Mouse (Mus musculus) myocyte (in vitro differentiated cells): ENCODE measurements around the gene Prrc2b.

ENCODE experiments used
- CEBPB ChIP-seq: IDR thresholded peaks from 2 replicates; pipeline ENCODE4 v1.6.1; 2011; ENCODE audit warnings: mild to moderate bottlenecking, moderate library complexity; ENCODE audit not compliant: poor library complexity, insufficient read depth, severe bottlenecking
- E2F4 ChIP-seq: IDR thresholded peaks from one replicate; pipeline ENCODE4 v1.6.1; 2011; ENCODE audit warnings: mild to moderate bottlenecking, control low read depth, moderate library complexity; ENCODE audit not compliant: insufficient read depth
- MAX ChIP-seq: IDR thresholded peaks from one replicate; pipeline ENCODE4 v1.6.1; 2011; ENCODE audit warnings: low read depth, mild to moderate bottlenecking, control low read depth
- MYOD1 ChIP-seq, 3 experiments: IDR thresholded peaks; one replicate each; pipeline ENCODE4 v1.6.1; 2011; ENCODE audit warnings: control low read depth in 2 of 3, low read depth in 2 of 3, mild to moderate bottlenecking in 2 of 3, moderate library complexity in 1 of 3; ENCODE audit not compliant: insufficient read length in 2 of 3, control insufficient read depth in 1 of 3
- MYOG ChIP-seq, 3 experiments: IDR thresholded peaks; one replicate each; pipeline ENCODE4 v1.6.1; 2011; ENCODE audit warnings: control low read depth in 2 of 3, low read depth in 2 of 3, mild to moderate bottlenecking in 2 of 3; ENCODE audit not compliant: insufficient read length in 2 of 3, control insufficient read depth in 1 of 3, insufficient read depth in 1 of 3
- POLR2A ChIP-seq: IDR thresholded peaks from one replicate; pipeline ENCODE4 v1.6.1; 2011; ENCODE audit warnings: low read depth, mild to moderate bottlenecking, control low read depth, moderate library complexity; ENCODE audit not compliant: insufficient read length
- POLR2AphosphoS2 ChIP-seq: IDR thresholded peaks from one replicate; pipeline ENCODE4 v1.6.1; 2011; ENCODE audit warnings: low read depth, control low read depth; ENCODE audit not compliant: insufficient read length
- SRF ChIP-seq: IDR thresholded peaks from one replicate; pipeline ENCODE4 v1.6.1; 2011; ENCODE audit warnings: low read depth; ENCODE audit not compliant: control insufficient read depth, insufficient read length
- TCF12 ChIP-seq: IDR thresholded peaks from one replicate; pipeline ENCODE4 v1.6.1; 2011; ENCODE audit warnings: mild to moderate bottlenecking, control low read depth; ENCODE audit not compliant: poor library complexity, insufficient read depth, severe bottlenecking
- TCF3 ChIP-seq: IDR thresholded peaks from one replicate; pipeline ENCODE4 v1.6.1; 2011; ENCODE audit warnings: low read depth, control low read depth; ENCODE audit not compliant: insufficient read length
- USF1 ChIP-seq: IDR thresholded peaks from one replicate; pipeline ENCODE4 v1.6.1; 2011; ENCODE audit warnings: low read depth, mild to moderate bottlenecking, control low read depth, moderate library complexity

- TF ChIP-seq POLR2A (no peak), CEBPB (no peak), TCF12 (no peak), USF1 (no peak), MAX (no peak), POLR2AphosphoS2 (no peak), E2F4 (no peak), MYOG (IDR thresholded peaks at IDR 0.05; ENCODE audit: control insufficient read depth in 1 of 3, insufficient read depth in 1 of 3, insufficient read length in 2 of 3, low read depth in 2 of 3) (no peak), SRF (no peak), TCF3 (no peak), MYOD1 (IDR thresholded peaks at IDR 0.05; ENCODE audit: control insufficient read depth in 1 of 3, insufficient read length in 2 of 3, low read depth in 2 of 3) (no peak)
Measured at GRCm38 (mm10) chr2:32162646-32163045, 11.8 kb downstream of the Prrc2b start.
